Mouse (Mus musculus): Measurements from ENCODE around the gene Mapt. TPM values are rescaled to one million over a fixed set of nuclear protein-coding genes. Genes with fewer than 3 reads are reported as not detected.

Gene Mapt
- total and polyA plus RNA-seq, 2 experiments from 2014 or later: 473 to 1,028 TPM

GRCm38 (mm10) chr11:104195382-104195781, 35.8 kb upstream of the Mapt start:
- H3K4me1 ChIP-seq (ENCODE audit: insufficient read depth, low read length): no peaks in the 10 kb centered on the region
- DNase-seq (ENCODE audit: low spot score): no peak
- H3K27me3 ChIP-seq (ENCODE audit: insufficient read depth, low read length): peaks cover 4% of the 10 kb centered on the region
- H3K4me3 ChIP-seq (ENCODE audit: low read length): no peak overlapping the region
- no peak for TF ChIP-seq CTCF (IDR thresholded peaks at IDR 0.05; ENCODE audit: low read depth)
- H3K36me3 ChIP-seq (ENCODE audit: insufficient read depth, low read length): no peaks in the 10 kb centered on the region
- 0 out of 2 replicates have a peak overlapping the region, but pooled peaks have one; percentile 27 for H3K4me2 ChIP-seq (ENCODE audit: low read depth, low read length)
- WGBS: 76% methylated on average over 11 of the region's 11 CpGs
- H3K9ac ChIP-seq (replicated peaks; ENCODE audit: low read length): no peak overlapping the region
- H3K27ac ChIP-seq: no peak overlapping the region
- no peaks in the 10 kb centered on the region for H3K9me3 ChIP-seq (ENCODE audit: low read length)
- no peak; the same call in 1 of the 2 replicates for ATAC-seq

DNA sequence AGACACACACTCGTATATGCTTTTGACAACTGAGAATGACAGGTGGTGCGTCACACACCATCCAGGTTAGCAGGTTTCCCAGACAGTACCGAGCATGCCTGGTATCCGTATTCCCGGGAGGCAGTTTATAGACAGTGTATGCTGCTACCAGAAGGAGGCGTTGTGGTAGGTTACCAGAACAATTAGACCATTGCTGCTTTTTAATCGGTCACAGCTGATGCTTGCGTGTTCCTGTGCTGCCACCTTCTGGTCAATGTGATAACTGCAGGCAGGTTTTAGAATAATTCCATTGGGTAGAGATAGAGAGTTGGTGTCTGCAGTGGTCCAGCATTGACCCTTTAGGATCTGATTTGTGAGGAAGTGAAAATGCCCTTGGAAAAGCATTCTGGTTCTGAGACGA, 35.4 kb upstream of the Mapt start:
- peak; percentile 97 for ATAC-seq
- no peaks in the 10 kb centered on the region for H3K9me3 ChIP-seq (ENCODE audit: low read length)
- no peaks in the 10 kb centered on the region for H3K36me3 ChIP-seq (ENCODE audit: insufficient read depth, low read length)
- no peak overlapping the region for H3K4me3 ChIP-seq (ENCODE audit: low read length)
- WGBS: 5% methylated on average over 9 of the region's 9 CpGs
- H3K4me1 ChIP-seq (ENCODE audit: insufficient read depth, low read length): no peaks in the 10 kb centered on the region
- H3K27me3 ChIP-seq (ENCODE audit: insufficient read depth, low read length): peaks cover 4% of the 10 kb centered on the region
- H3K4me2 ChIP-seq (ENCODE audit: low read depth, low read length): 0 out of 2 replicates have a peak overlapping the region, but pooled peaks have one; percentile 27
- H3K27ac ChIP-seq: no peak overlapping the region
- H3K9ac ChIP-seq (replicated peaks; ENCODE audit: low read length): no peak overlapping the region
- peak; percentile 96 for DNase-seq (ENCODE audit: low spot score)
- peak; percentile 100 for TF ChIP-seq CTCF (IDR thresholded peaks at IDR 0.05; ENCODE audit: low read depth)

DNA sequence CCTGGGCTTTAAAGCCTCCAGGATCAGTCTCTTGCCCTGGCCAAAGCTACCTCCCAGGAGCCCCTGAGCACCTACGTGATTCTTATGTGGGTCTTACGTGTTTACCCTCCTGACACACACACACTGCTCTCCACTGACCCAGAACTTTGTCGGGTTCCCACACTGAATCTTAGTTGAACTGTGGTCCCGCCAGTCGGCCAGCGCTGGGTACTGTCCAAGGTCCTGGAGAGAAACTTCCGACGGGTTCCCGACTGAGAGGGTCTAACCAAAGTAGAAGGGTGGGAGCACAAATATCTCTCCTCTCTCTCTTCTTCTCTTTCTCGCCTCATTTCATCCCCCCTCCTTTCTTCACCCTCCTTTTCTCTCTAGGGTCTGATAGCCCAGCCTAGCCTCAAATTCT, 33.3 kb upstream of the Mapt start:
- H3K36me3 ChIP-seq (ENCODE audit: insufficient read depth, low read length): no peaks in the 10 kb centered on the region
- H3K4me1 ChIP-seq (ENCODE audit: insufficient read depth, low read length): no peaks in the 10 kb centered on the region
- H3K4me2 ChIP-seq (ENCODE audit: low read depth, low read length): no peak overlapping the region
- peaks cover 4% of the 10 kb centered on the region for H3K27me3 ChIP-seq (ENCODE audit: insufficient read depth, low read length)
- no peak overlapping the region for H3K27ac ChIP-seq
- no peak for TF ChIP-seq CTCF (IDR thresholded peaks at IDR 0.05; ENCODE audit: low read depth)
- no peaks in the 10 kb centered on the region for H3K9me3 ChIP-seq (ENCODE audit: low read length)
- ATAC-seq (no peak), DNase-seq (ENCODE audit: low spot score) (peak; percentile 31)
- 12% methylated on average over 10 of the region's 10 CpGs for WGBS
- H3K9ac ChIP-seq (replicated peaks; ENCODE audit: low read length): no peak overlapping the region
- no peak overlapping the region for H3K4me3 ChIP-seq (ENCODE audit: low read length)

- no peaks in the 10 kb centered on the region for H3K9me3 ChIP-seq (ENCODE audit: low read length)
- H3K9ac ChIP-seq (replicated peaks; ENCODE audit: low read length): no peak overlapping the region
- ATAC-seq: no peak
These were observed 27.9 kb upstream of the Mapt start for GRCm38 (mm10) chr11:104203271-104203670.

GRCm38 (mm10) chr11:104206573-104206972, 24.6 kb upstream of the Mapt start:
- no peaks in the 10 kb centered on the region for H3K4me1 ChIP-seq (ENCODE audit: insufficient read depth, low read length)
- ATAC-seq: no peak
- H3K36me3 ChIP-seq (ENCODE audit: insufficient read depth, low read length): no peaks in the 10 kb centered on the region
- no peak overlapping the region for H3K9ac ChIP-seq (replicated peaks; ENCODE audit: low read length)
- H3K4me2 ChIP-seq (ENCODE audit: low read depth, low read length): no peak overlapping the region
- 75% methylated on average over 4 of the region's 4 CpGs for WGBS
- no peaks in the 10 kb centered on the region for H3K27me3 ChIP-seq (ENCODE audit: insufficient read depth, low read length)
- H3K9me3 ChIP-seq (ENCODE audit: low read length): no peaks in the 10 kb centered on the region
- no peak overlapping the region for H3K27ac ChIP-seq
- no peak for DNase-seq (ENCODE audit: low spot score)
- H3K4me3 ChIP-seq (ENCODE audit: low read length): no peak overlapping the region
- TF ChIP-seq CTCF (IDR thresholded peaks at IDR 0.05; ENCODE audit: low read depth): no peak

More at GRCm38 (mm10) chr11:104203271-104203670, 27.9 kb upstream of the Mapt start:
- no peak for TF ChIP-seq CTCF (IDR thresholded peaks at IDR 0.05; ENCODE audit: low read depth)
- Histone ChIP-seq H3K27me3 (ENCODE audit: insufficient read depth, low read length) (no peaks in the 10 kb centered on the region; the same call in 1 of the 2 replicates), H3K36me3 (ENCODE audit: insufficient read depth, low read length) (no peaks in the 10 kb centered on the region), H3K4me2 (ENCODE audit: low read depth, low read length) (no peak overlapping the region), H3K4me3 (ENCODE audit: low read length) (no peak overlapping the region), H3K4me1 (ENCODE audit: insufficient read depth, low read length) (no peaks in the 10 kb centered on the region), H3K27ac (no peak overlapping the region)
- no peak for DNase-seq (ENCODE audit: low spot score)
- 76% methylated on average over 3 of the region's 3 CpGs for WGBS

DNA sequence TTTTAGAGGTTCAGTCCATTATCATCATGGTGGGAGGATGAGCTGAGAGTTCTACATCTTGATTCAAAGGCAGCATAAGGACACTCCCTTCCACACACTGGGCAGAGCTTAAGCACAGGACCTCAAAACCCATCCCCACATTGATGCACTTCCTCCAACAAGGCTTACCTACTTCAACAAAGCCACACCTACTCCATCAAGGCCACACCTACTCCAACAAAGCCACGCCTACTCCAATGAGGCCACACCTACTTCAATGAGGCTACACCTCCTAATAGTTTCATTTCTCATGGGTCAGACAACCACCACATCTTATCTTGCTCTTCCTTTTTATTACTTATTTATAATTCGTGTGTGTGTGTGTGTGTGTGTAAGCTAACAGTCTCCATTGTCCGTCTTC, 22.1 kb upstream of the Mapt start:
- 77% methylated on average over 3 of the region's 3 CpGs for WGBS

DNA sequence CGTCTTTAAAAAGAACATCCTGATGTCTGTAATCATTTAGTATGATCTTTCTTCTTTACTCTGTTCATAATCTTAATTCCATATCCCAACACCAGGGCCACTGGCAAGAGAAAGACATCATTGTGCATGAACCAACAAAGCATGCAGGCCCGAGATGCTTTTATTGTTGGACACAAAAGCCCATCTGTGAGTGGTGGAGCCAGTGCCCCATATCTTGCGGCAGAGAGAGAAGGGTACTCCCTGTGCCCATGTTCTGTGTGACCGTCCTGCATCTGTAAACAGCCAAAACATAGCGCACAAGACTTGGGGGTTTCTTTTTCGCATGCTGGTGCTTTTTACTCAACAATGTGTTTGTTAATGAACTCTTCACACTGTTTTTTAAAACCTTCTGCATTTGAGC, 19.9 kb upstream of the Mapt start:
- Histone ChIP-seq H3K9me3 (ENCODE audit: low read length) (no peaks in the 10 kb centered on the region), H3K36me3 (ENCODE audit: insufficient read depth, low read length) (no peaks in the 10 kb centered on the region), H3K4me2 (ENCODE audit: low read depth, low read length) (no peak overlapping the region), H3K4me1 (ENCODE audit: insufficient read depth, low read length) (no peaks in the 10 kb centered on the region), H3K27ac (no peak overlapping the region), H3K4me3 (ENCODE audit: low read length) (no peak overlapping the region), H3K27me3 (ENCODE audit: insufficient read depth, low read length) (no peaks in the 10 kb centered on the region), H3K9ac (replicated peaks; ENCODE audit: low read length) (no peak overlapping the region)
- no peak for TF ChIP-seq CTCF (IDR thresholded peaks at IDR 0.05; ENCODE audit: low read depth)
- WGBS: 74% methylated on average over 6 of the region's 6 CpGs
- ATAC-seq (no peak), DNase-seq (ENCODE audit: low spot score) (no peak)

More for the DNA sequence above, 22.1 kb upstream of the Mapt start:
- H3K4me2 ChIP-seq (ENCODE audit: low read depth, low read length): no peak overlapping the region
- H3K27me3 ChIP-seq (ENCODE audit: insufficient read depth, low read length): no peaks in the 10 kb centered on the region
- DNase-seq (ENCODE audit: low spot score) (no peak), ATAC-seq (no peak)
- H3K9ac ChIP-seq (replicated peaks; ENCODE audit: low read length): no peak overlapping the region
- no peaks in the 10 kb centered on the region for H3K9me3 ChIP-seq (ENCODE audit: low read length)
- no peaks in the 10 kb centered on the region for H3K4me1 ChIP-seq (ENCODE audit: insufficient read depth, low read length)
- no peak for TF ChIP-seq CTCF (IDR thresholded peaks at IDR 0.05; ENCODE audit: low read depth)
- no peak overlapping the region for H3K27ac ChIP-seq
- no peak overlapping the region for H3K4me3 ChIP-seq (ENCODE audit: low read length)
- no peaks in the 10 kb centered on the region for H3K36me3 ChIP-seq (ENCODE audit: insufficient read depth, low read length)
